Mouse (Mus musculus) T-cell, adult 2 months (primary cell): ENCODE data around the gene Hist1h3a.

Experiments used
- DNase-seq: peaks from one replicate; pipeline ENCODE4 v3.0.0; 2022; ENCODE audit warnings: low spot score

Gene Hist1h3a

DNA sequence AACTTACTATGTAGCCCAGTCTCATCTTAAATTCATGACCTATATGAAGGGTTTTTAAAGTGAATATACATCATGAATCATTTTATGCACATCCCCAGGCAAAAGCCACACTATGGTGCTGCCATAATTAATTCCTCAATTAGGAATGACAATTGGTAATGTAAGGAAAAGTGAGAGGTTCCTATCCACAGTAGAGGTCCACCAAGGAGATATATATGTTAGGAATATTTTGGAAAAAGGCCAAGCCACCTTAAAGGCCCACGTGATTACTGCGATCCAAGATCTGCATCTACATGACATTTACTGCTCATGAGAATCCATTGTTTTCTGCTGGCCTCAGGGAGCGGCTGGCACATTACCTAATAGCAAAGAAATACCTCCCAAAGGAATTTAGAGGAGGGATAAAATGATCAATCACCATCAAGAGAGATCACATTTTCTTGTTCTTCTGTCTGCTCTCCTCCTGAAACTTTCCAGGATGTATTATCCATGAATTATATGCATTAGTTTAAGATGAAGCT lies 2.9 kb downstream of the Hist1h3a start:
- no peak for DNase-seq

DNA sequence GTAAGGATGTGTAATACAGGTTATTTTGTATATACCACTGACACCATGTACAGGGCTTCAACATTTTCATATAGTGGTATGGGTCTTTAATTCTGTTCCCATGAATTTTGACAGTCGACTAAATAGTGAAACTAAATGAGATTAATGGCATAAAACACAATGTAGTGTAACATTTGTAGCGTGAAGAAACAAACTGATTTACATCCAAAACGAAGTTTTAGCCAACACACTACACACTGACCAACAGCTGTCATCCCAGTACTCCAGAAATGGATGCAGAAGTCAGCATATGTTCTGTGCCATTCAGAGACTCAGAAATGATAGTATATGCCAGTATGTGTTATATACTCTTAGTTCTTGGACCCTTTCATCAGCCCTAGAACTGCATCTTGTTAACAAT lies 4.3 kb downstream of the Hist1h3a start:
- no peak for DNase-seq

DNA sequence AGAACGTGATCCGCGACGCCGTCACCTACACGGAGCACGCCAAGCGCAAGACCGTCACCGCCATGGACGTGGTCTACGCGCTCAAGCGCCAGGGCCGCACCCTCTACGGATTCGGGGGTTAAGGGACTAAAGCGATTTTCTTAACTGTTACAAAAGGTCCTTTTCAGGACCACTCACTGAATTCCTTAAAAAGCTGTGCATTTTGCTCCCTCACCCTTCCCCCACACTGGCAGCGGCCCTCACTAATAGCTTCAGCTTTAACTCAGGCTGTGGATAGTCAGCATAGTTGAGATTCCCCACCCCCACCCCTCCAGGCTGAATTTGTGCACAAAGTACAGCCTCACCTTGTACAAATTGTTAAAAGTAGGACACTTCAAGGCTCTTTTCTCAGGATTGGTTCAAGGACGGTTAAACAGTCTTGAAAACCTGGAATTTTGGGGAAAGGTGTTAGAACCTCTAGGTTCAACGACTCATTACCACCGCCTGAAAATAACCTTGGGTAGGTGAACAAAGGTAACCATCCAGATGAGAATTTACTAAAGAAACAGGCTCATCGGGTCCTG lies 4.9 kb downstream of the Hist1h3a start:
- DNase-seq, result no peak

DNA sequence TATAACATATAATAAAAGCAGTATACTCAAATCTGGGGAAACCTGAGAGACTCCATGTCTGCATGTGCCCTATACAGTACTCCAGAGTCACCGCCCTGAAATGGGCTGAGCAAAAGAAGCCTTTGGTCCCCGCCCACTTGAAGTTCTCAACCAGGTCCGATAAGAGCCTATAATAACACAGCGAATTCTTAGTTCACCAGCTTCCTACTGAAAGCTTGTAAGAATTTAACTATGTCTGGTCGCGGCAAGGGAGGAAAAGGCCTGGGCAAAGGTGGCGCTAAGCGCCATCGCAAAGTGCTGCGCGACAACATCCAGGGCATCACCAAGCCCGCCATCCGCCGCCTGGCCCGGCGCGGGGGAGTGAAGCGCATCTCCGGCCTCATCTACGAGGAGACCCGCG lies 5.4 kb downstream of the Hist1h3a start, which contains the start of gene Hist1h4b:
Gene Hist1h4b, plus strand, starts transcription at position 224 of the 400 bp plus-strand sequence.
- DNase-seq, result peak; percentile 80

DNA sequence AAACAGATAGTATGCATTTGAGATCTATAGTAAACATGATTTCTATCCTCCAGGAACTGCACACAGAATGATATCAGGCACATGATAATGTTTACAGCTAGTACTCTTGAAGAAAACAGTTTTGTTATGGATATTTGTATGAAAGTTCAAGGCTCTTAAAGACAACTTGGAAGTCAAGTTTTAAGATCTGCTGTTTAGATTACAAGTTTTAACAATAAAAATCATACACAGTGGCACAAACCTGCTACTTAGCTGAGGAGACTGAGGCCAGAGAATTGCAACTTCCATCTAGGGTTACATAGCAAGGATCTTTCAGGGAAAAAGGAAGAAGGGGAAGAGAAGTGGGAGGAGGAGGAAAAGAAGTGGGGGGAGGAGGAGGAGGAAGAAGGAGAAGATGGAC lies 7.2 kb downstream of the Hist1h3a start:
- no peak for DNase-seq

DNA sequence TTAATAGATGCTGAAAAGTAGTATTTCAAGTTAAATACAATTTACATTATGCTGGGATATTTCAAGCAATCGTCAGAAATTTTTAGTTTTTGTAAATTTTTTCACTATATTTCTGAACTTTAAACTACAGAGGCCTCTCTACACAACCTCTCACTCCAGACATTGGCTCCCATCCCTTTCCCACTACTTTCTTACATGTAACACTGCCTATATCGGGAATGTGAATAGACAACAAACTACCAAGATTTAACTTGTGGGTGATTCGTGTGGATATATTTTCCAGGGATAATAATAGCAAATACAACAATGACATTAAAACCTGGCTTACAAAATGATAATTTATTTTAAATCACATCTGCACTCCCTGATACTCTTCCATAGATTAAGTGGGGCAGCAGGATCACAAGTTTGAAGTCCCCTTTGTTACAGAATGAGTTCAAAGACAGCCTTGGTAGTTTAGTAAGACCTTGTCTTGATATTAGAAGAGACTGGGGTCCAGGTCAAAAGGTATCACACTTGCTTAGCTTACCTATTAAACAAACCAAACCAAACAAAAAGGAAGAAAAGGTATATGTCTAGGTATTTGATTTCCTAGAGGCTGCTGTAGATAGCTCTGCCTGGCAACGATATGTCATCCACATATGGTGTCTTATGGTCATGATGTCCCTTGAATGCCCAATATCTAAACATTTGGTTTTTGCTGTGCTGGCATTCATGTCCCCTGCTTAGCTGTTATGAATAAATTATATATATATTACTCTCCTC lies 8.7 kb downstream of the Hist1h3a start:
- no peak for DNase-seq

DNA sequence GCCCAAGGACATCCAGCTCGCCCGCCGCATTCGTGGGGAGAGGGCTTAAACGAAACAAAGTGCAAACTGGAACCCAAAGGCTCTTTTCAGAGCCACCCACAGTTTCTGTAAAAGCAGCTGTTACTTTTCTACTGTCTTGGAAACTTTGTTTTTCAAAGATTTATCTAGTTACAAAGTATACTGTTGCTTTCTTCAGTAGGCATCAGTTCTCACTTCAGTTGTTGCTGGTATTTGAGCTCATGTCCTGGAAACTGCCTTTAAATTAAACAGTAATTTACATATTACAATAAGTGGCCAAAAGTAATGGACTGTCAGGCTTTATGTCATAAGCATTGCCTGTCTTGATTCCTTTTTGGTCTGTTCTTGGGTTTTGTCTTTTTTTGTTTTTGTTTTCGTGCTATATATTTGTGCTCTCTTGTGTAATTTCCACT lies 9.4 kb downstream of the Hist1h3a start:
- no peak for DNase-seq

DNA sequence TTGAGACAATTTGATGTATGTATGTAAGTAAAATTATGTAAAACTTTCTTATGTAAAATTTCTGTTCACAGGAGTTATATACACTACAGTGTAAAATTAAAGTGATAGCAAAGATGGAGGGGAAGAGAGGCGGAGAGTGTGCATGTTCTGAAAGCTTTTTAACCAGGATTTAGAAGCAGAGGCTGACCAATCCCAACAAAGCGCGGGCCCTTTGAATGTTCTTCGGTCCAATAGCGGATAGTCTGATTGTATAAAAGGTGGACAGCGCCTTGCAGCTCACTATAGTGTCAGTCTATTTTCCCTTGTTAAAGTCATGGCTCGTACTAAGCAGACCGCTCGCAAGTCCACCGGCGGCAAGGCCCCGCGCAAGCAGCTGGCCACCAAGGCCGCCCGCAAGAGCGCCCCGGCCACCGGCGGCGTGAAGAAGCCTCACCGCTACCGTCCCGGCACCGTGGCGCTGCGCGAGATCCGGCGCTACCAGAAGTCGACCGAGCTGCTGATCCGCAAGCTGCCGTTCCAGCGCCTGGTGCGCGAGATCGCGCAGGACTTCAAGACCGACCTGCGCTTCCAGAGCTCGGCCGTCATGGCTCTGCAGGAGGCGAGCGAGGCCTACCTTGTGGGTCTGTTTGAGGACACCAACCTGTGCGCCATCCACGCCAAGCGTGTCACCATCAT lies 10.0 kb downstream of the Hist1h3a start, which contains the start of gene Hist1h3b:
Gene Hist1h3b, plus strand, starts transcription at position 201 of the 675 bp plus-strand sequence.
- DNase-seq, result peak; percentile 57

DNA sequence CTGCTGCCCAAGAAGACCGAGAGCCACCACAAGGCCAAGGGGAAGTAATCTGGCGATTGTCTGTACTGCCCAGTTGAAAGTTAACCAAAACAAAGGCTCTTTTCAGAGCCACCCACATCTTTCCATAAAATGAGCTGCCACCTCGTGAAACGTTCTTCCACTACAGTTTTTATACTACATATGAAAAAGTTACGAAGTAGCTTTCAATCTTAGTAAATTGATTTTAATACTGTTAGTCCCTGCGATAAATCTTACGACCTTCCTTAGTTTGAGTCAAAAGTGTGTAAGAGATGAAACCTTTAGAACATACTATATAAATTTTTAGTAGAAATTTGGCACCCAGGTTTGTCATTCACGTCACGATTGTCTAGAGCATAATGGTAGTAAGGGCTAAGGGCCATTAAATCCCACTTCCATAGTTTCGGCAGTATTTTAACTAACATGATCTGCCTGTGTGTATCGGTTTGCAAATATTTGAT lies 10.7 kb downstream of the Hist1h3a start:
- peak; percentile 1 for DNase-seq

DNA sequence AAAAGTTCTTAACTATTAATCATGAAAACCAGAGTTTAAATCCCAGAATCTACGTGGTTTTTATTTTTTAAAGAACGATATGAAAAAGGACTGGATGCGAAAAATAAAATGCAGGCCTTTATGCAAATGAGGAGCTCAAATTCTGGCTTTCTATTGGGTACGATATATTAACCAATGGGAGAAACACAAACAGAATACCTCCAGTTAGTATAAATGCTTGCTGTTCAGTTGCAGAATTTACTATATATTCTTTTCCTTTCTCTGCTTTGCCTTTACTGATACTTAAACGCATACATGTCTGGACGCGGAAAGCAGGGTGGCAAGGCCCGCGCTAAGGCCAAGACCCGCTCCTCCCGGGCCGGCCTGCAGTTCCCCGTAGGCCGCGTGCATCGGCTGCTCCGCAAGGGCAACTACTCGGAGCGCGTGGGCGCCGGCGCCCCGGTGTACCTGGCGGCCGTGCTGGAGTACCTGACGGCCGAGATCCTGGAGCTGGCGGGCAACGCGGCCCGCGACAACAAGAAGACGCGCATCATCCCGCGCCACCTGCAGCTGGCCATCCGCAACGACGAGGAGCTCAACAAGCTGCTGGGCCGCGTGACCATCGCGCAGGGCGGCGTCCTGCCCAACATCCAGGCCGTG lies 11.2 kb downstream of the Hist1h3a start, which contains the start of gene Hist1h2ab:
Gene Hist1h2ab, plus strand, starts transcription at position 288 of the 639 bp plus-strand sequence.
- DNase-seq, result peak; percentile 4

DNA sequence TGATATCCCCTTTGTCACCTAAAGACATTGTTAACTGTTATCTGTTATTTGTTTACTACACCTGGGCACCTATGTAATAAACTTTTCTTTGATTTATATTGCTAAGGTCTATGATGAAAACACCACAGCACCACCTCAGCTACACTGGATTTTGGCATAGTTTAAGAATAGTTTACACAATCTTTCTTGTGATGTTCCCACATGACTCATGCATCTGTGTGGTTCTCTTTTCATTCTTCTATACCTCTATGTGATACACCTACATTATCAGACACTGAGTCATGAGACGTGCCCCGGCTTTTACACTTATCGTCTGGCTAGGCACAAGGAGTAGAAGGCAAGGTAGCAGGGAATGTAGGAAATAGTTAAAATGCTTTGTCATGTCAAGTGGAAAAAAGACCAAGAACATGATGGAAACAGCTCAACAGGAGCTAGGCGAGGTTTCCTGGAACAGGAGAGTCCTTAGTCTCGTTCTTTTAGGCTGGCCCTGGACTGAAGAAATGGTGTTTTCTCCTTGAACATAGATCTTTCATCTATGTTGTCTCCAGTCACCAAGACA lies 12.5 kb downstream of the Hist1h3a start:
- DNase-seq, result no peak

DNA sequence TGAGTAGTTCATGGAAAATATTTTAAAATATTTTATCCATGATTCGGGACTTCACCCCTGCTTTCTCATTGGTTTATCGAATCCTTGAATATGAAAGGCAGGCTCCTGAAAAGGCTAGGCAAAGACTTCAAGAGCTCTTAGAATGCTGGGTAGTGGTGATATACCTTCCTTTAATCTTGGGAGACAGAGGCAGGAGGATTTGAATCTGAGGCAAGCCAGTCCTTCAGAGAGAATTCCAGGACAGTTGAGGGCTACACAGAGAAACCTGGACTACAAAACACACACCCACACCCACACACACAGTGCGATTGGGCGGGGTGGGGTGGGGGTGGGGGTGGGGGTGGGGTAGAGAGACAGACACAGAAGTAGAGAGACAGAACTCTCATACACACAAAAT lies 14.3 kb downstream of the Hist1h3a start:
- no peak for DNase-seq

DNA sequence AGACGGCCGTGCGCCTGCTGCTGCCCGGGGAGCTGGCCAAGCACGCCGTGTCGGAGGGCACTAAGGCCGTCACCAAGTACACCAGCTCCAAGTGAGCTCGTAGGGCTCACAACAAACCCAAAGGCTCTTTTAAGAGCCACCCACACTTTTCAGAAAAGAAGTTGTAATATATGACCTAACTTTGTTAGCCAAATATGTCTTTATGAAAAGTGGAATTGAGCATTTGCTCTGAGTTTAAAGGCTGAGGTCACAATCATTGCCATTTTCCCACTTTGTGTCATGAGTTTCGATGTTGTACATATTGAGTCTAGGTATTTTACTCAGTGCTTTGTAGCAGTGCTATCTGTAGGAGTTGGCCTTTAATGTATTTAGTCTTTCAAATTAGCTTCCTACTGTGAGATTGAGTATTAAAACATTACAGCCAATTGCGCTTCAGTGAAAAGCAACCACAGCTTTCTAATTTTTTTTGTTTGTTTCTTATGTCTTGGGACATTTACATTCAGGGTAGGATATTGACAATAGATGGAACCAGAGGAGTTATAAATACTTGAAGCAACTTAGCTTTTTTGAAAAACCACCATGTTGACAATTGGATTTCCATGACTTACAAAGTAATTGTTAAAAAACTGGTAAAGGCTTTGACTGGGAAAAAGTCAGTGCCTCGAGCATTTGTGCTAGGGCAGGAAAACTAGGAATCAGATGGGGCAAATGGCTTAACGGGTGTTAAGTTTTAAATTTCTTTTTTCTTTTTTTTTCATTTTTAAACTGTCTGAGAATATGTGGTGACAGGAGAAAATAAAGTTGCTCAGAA lies 14.9 kb downstream of the Hist1h3a start:
- DNase-seq, result no peak

DNA sequence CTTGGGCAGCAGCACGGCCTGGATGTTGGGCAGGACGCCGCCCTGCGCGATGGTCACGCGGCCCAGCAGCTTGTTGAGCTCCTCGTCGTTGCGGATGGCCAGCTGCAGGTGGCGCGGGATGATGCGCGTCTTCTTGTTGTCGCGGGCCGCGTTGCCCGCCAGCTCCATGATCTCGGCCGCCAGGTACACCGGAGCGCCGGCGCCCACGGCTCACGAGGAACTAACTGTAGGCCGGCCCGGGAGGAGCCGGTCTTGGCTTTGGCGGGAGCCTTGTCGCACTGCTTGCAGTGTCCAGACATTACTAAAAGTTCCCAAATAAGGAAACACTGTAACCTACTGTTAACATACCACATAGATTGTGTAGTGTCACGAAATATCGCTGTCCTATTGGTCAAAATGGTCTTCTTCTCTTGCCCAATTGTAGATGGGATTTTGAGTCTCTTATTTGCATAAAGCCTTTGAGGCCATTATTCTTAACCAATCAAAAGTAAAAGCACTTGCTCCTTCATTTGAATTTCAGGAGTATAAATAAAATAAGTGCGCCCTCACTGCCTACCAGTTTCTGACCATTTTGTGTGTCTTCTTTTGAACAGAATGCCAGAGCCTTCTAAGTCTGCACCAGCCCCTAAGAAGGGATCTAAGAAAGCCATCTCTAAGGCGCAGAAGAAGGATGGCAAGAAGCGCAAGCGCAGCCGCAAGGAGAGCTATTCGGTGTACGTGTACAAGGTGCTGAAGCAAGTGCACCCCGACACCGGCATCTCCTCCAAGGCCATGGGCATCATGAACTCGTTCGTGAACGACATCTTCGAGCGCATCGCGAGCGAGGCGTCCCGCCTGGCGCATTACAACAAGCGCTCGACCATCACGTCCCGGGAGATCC lies 15.7 kb downstream of the Hist1h3a start, which contains the start of gene Hist1h2bb:
Gene Hist1h2bb, plus strand, starts transcription at position 534 of the 880 bp plus-strand sequence.
- peak; percentile 58 for DNase-seq

DNA sequence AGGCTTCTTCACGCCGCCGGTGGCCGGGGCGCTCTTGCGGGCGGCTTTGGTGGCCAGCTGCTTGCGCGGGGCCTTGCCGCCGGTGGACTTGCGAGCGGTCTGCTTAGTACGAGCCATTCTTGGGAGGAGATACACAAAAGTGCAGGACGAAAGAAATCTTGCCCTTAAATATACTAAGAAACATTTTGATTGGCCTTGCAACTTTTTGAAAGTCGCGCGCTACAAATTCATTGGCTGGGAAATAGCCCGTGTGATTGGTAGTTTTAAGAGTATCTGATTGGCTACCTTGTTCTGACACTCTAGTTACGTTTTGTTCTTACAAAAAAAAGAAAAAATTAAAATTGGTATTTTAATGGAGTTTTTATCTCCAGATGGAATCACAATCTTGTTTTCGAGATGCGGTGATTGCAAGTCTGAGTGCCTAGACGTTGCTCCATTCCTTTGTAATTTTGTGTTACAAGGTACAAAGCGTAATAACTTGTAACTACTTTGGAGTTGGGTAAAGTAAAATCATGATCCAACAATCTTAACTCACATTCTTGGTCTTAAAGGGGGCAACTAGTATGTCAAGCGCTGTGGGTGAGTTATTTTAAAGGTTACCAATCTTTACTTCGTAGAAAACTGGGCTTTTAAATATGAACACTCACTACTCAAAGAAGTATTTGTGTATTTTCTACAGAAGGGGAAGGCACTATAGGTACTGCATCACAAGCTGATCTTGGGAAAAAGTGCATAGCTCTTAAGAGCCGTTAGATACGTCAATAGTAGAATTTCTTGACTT lies 16.6 kb downstream of the Hist1h3a start, which contains the start of gene Hist1h3c:
Gene Hist1h3c, minus strand, starts transcription at position 222 of the 781 bp plus-strand sequence.
- DNase-seq, result peak; percentile 75

DNA sequence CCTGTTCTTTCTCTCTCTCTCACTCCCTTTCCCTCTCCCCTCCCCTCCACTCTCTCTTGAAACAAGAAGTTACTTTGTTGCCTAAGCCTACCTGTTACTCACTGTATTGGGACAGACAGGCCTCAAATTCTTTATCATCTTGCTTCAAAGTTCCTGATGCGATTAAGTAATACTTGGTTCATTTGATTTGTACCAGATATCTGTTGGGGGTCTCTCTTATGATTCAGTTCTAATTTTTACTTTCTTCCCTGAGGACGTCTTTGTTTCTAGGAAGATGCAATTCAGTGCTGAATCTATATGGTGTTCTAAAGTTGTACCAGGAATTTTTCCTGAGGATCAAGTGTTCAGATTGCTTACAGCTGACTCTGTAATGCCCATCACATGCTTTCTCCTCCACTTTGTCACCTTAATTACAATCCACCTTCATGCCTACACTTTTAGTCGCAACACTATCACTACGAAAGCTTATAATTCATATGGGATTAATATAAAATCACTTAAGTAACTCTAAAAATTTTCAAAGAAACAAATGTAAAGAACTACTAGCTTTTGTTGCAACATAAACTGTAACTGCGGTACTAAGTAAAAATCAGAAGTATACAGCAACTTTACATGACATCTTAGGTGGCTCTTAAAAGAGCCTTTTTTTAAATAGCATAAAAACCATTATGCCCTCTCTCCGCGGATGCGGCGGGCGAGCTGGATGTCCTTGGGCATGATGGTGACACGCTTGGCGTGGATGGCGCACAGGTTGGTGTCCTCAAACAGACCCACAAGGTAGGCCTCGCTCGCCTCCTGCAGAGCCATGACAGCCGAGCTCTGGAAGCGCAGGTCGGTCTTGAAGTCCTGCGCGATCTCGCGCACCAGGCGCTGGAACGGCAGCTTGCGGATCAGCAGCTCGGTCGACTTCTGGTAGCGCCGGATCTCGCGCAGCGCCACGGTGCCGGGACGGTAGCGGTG lies 17.5 kb downstream of the Hist1h3a start:
- no peak for DNase-seq

DNA sequence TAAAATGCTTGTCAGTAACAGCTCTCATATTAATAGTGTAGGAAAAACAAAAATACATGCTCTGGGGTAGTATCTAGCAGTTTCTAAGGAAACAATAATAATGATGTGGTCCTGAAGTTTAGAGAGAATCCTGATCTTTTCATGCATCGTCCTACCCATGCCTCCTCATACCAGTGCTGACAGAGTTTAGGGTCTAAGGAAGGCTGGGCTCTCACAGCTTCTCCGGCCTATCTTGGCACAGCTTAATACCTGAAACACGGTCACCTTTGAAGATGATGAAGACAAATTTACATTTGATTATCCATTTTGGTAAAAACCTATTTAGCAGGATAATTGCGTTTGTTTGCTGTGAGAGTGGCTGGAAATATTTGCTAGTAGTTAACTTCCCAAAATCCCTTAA lies 18.2 kb downstream of the Hist1h3a start:
- no peak for DNase-seq

DNA sequence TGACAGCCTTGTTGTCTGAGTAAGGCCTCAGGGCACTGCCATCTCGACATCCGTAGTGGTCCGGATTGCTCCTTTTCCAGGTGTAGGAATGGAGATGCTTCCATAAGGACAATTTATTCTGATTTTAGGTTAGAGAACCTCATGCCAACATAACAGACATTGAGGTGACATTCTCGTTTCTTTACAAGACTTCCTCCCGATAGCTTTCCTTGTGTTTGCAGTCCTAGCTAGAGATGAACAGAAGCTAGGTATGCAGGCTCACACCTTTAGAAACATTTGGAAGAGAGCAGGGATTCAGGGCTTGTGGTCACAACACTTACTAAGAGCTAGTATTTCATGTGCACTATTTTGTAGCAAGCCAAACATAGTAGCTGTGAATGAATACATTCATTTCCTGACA lies 19.0 kb downstream of the Hist1h3a start:
- no peak for DNase-seq
